In genomic region chr10:87666719-87667387, GRCm38 (mm10) we compare ENCODE assay signal across 9 mouse cellular contexts.
DNase-seq lines count a peak whose midpoint lies in the region; ATAC-seq and TF ChIP-seq lines count a peak whose summit lies in the region.
"Had no signal": no experiment of that assay in that cellular context is flagged by ENCODE, and none has a peak within 500 bp of the region (broad histone marks: within the 10 kb centered on the region; RNA-seq: fewer than 3 reads in every experiment).

No protein-coding gene starts in this region.

- peak; percentile 68 for DNase-seq in limb, embryonic 14.5 days (ENCODE audit: low spot score)
- no peak for DNase-seq in limb, embryonic 10.5 days (ENCODE audit: low spot score)
- DNase-seq in gastrocnemius, postnatal 10 days: peak; percentile 30
- no peak for DNase-seq in embryo, embryonic 10 days (ENCODE audit: low spot score)
- no peak for DNase-seq in adrenal gland, postnatal 4 days (ENCODE audit: low spot score in 2 of 2)
- DNase-seq: kidney, adult 18-20 months; liver, embryonic 13.5 days had no signal

- H3K9ac ChIP-seq in limb, embryonic 14.5 days (ENCODE audit: low read depth, low read length, severe bottlenecking): no peak overlapping the region
- H3K9ac ChIP-seq in forebrain, embryonic 15.5 days (replicated peaks): no peak overlapping the region
- H3K9ac ChIP-seq in limb, embryonic 15.5 days: no peak overlapping the region
- H3K9ac ChIP-seq: liver, embryonic 13.5 days had no signal

- H3K27ac ChIP-seq in limb, embryonic 14.5 days (replicated peaks; ENCODE audit: low read depth, low read length): no peak overlapping the region
- H3K27ac ChIP-seq in limb, embryonic 10.5 days: no peak overlapping the region
- H3K27ac ChIP-seq in forebrain, embryonic 15.5 days (replicated peaks): peak overlapping the region; percentile 84
- peak overlapping the region; percentile 65 for H3K27ac ChIP-seq in limb, embryonic 15.5 days
- H3K27ac ChIP-seq: liver, embryonic 13.5 days had no signal

- 0 out of 2 replicates have a peak, but pooled peaks have one; percentile 12 for ATAC-seq in limb, embryonic 14.5 days (ENCODE audit: low FRiP score, low read depth)
- ATAC-seq in forebrain, embryonic 15.5 days (replicated peaks): peak; percentile 81
- ATAC-seq in limb, embryonic 15.5 days (ENCODE audit: insufficient number of reproducible peaks, low FRiP score, low TSS enrichment, low read depth): no peak

- H3K27me3 ChIP-seq in limb, embryonic 14.5 days (ENCODE audit: control insufficient read depth, insufficient read depth, low read length): no peaks in the 10 kb centered on the region
- H3K27me3 ChIP-seq in limb, embryonic 10.5 days (ENCODE audit: low read depth, poor library complexity, severe bottlenecking): no peaks in the 10 kb centered on the region
- no peaks in the 10 kb centered on the region for H3K27me3 ChIP-seq in forebrain, embryonic 15.5 days
- H3K27me3 ChIP-seq in limb, embryonic 15.5 days: no peaks in the 10 kb centered on the region
- H3K27me3 ChIP-seq: liver, embryonic 13.5 days had no signal

- TF ChIP-seq POLR2A in limb, embryonic 14.5 days (IDR thresholded peaks at IDR 0.05; ENCODE audit: borderline replicate concordance, extremely low read depth, insufficient read depth, insufficient read length): no peak

- H3K36me3 ChIP-seq in limb, embryonic 14.5 days (ENCODE audit: control insufficient read depth, insufficient read depth, low read length): no peaks in the 10 kb centered on the region
- H3K36me3 ChIP-seq in limb, embryonic 10.5 days: no peaks in the 10 kb centered on the region
- no peaks in the 10 kb centered on the region for H3K36me3 ChIP-seq in forebrain, embryonic 15.5 days
- no peaks in the 10 kb centered on the region for H3K36me3 ChIP-seq in limb, embryonic 15.5 days
- H3K36me3 ChIP-seq: liver, embryonic 13.5 days had no signal

- H3K4me2 ChIP-seq in limb, embryonic 14.5 days (replicated peaks; ENCODE audit: low read depth, low read length, severe bottlenecking): no peak overlapping the region
- no peak overlapping the region for H3K4me2 ChIP-seq in forebrain, embryonic 15.5 days (replicated peaks)
- no peak overlapping the region for H3K4me2 ChIP-seq in limb, embryonic 15.5 days
- H3K4me2 ChIP-seq: liver, embryonic 13.5 days had no signal

- no peak overlapping the region for H3K4me3 ChIP-seq in limb, embryonic 14.5 days (replicated peaks; ENCODE audit: low read length)
- no peak overlapping the region for H3K4me3 ChIP-seq in limb, embryonic 10.5 days
- no peak overlapping the region for H3K4me3 ChIP-seq in forebrain, embryonic 15.5 days
- H3K4me3 ChIP-seq in limb, embryonic 15.5 days: no peak overlapping the region
- H3K4me3 ChIP-seq: liver, embryonic 13.5 days had no signal

- 65% methylated on average over 7 of the region's 7 CpGs for WGBS in limb, embryonic 14.5 days
- WGBS in limb, embryonic 10.5 days: 85% methylated on average over 7 of the region's 7 CpGs
- 60% methylated on average over 7 of the region's 7 CpGs for WGBS in forebrain, embryonic 15.5 days
- 64% methylated on average over 7 of the region's 7 CpGs for WGBS in limb, embryonic 15.5 days

- no peaks in the 10 kb centered on the region for H3K9me3 ChIP-seq in limb, embryonic 14.5 days (ENCODE audit: control insufficient read depth, low read length)
- H3K9me3 ChIP-seq in limb, embryonic 10.5 days (replicated peaks): no peaks in the 10 kb centered on the region
- no peaks in the 10 kb centered on the region for H3K9me3 ChIP-seq in forebrain, embryonic 15.5 days
- H3K9me3 ChIP-seq in limb, embryonic 15.5 days: no peaks in the 10 kb centered on the region
- H3K9me3 ChIP-seq: liver, embryonic 13.5 days had no signal

- H3K4me1 ChIP-seq in limb, embryonic 14.5 days (ENCODE audit: control insufficient read depth, insufficient read depth, low read length): 0 out of 2 replicates have a peak, but pooled peaks cover 5% of the 10 kb centered on the region
- H3K4me1 ChIP-seq in limb, embryonic 10.5 days: no peaks in the 10 kb centered on the region
- H3K4me1 ChIP-seq in forebrain, embryonic 15.5 days: peaks cover 22% of the 10 kb centered on the region
- H3K4me1 ChIP-seq in limb, embryonic 15.5 days: peaks cover 14% of the 10 kb centered on the region
- H3K4me1 ChIP-seq: liver, embryonic 13.5 days had no signal

Comparison
In these comparisons a context has a peak if more than half of its experiments do, and no peak if none do; other contexts are left out.
1. DNase-seq: peak in limb, embryonic 14.5 days (single experiment) and gastrocnemius, postnatal 10 days (single experiment); none in limb, embryonic 10.5 days (single experiment), embryo, embryonic 10 days (single experiment) and adrenal gland, postnatal 4 days (0 of 2).
2. H3K27ac ChIP-seq: peak in forebrain, embryonic 15.5 days (single experiment) and limb, embryonic 15.5 days (single experiment); none in limb, embryonic 14.5 days (single experiment) and limb, embryonic 10.5 days (single experiment).